Mouse (Mus musculus): ENCODE results near the gene Zfp536.
"Not testable (repeated sequence)": the region's sequence is repeated elsewhere in the genome, so short reads cannot be mapped to it uniquely, and the experiment has no call there.

DNA sequence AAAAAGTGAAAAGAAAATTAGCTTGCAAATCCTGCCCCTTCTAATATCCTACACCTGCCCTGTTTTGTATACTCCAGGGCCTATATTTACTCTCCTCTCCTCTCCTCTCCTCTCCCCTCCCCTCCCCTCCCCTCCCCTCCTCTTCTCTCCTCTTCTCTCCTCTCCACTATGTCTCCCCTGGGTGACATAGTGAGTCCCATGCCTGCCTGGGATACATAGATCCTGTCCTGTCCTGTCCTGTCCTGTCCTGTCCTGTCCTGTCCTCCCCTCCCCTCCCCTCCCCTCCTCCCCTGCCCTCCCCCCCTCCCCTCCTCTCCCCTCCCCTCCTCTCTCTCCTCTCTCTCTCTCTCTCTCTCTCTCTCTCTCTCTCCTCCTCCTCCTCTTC, 169.9 kb downstream of the Zfp536 start:
- not testable (repeated sequence) for TF ChIP-seq CTCF (IDR thresholded peaks at IDR 0.05; ENCODE audit: extremely low read depth, insufficient read length, insufficient replicate concordance, low read depth, low read length); POLR2A (IDR thresholded peaks at IDR 0.05; ENCODE audit: low read depth, low read length)
